Mouse (Mus musculus) brain, embryonic 14.5 days (tissue): ENCODE measurements around the gene Poc5. TPM values are rescaled to one million over a fixed set of nuclear protein-coding genes. Genes with fewer than 3 reads are reported as not detected.

Experiments
- DNase-seq: peaks from one replicate; pipeline ENCODE4 v3.0.0-alpha.2; 2011; ENCODE audit warnings: low read depth
- CTCF ChIP-seq: fragments of 200-500 bp; IDR thresholded peaks from 2 replicates; pipeline ENCODE4 v1.5.1; 2012; ENCODE audit warnings: inconsistent platforms, mild to moderate bottlenecking, moderate library complexity, borderline replicate concordance; ENCODE audit not compliant: insufficient read depth, insufficient read length; ENCODE audit errors: extremely low read depth
- POLR2A ChIP-seq: fragments of 200-500 bp; IDR thresholded peaks from 2 replicates; pipeline ENCODE4 v1.6.1; 2012; ENCODE audit warnings: mild to moderate bottlenecking, inconsistent platforms, borderline replicate concordance; ENCODE audit not compliant: poor library complexity, insufficient read depth, insufficient read length, severe bottlenecking; ENCODE audit errors: extremely low read depth
- polyA plus RNA-seq: library from polyadenylated mRNA; depleted of rRNA; stranded (reverse); fragments of >200 nt; gene quantifications from 2 replicates; pipeline ENCODE4 v1.2.3, GENCODE M21; 2012; rRNA removed

Poc5 gene
- polyA plus RNA-seq, 1 experiment: 19.8 TPM

- DNase-seq: no peak
Observed at GRCm38 (mm10) chr13:96458606-96459005, 70.5 kb downstream of the Poc5 start.

GRCm38 (mm10) chr13:96462644-96463043, 74.5 kb downstream of the Poc5 start:
- TF ChIP-seq POLR2A: no peak
- no peak for TF ChIP-seq CTCF

More at GRCm38 (mm10) chr13:96458606-96459005, 70.5 kb downstream of the Poc5 start:
- no peak for TF ChIP-seq POLR2A
- no peak for TF ChIP-seq CTCF

GRCm38 (mm10) chr13:96465315-96465714, 77.2 kb downstream of the Poc5 start:
- DNase-seq: no peak
- TF ChIP-seq POLR2A (no peak), CTCF (no peak)

More at GRCm38 (mm10) chr13:96462644-96463043, 74.5 kb downstream of the Poc5 start:
- DNase-seq: no peak

Other genes with a start within 250 kb of the Poc5 start
- gene Ankdd1b, start 82.9 kb downstream of the Poc5 start, polyA plus RNA-seq: 0.04 TPM in 1 of 2 replicates, not detected in the other
- gene Gm17622, start 102.4 kb downstream of the Poc5 start, polyA plus RNA-seq: not detected in 2 replicates
- 3.7 and 4.8 TPM in 2 replicates for gene Polk, start 154.3 kb downstream of the Poc5 start, polyA plus RNA-seq
- gene Col4a3bp, start 154.3 kb downstream of the Poc5 start, polyA plus RNA-seq: 17.7 and 25.0 TPM in 2 replicates